Mouse (Mus musculus): ENCODE results near the gene Usp3. TPM values are rescaled to one million over a fixed set of nuclear protein-coding genes. Genes with fewer than 3 reads are reported as not detected.

Usp3 gene
- polyA plus RNA-seq, 1 experiment from 2014 or later = 45.0 TPM

- Histone ChIP-seq H3K36me3 (ENCODE audit: control insufficient read depth, insufficient read depth, low read length) (peaks cover 13% of the 10 kb centered on the region), H3K4me3 (ENCODE audit: low read depth, low read length) (no peak overlapping the region), H3K9ac (ENCODE audit: low read depth, low read length) (no peak overlapping the region), H3K27ac (ENCODE audit: low read depth, low read length) (no peak overlapping the region), H3K27me3 (ENCODE audit: control insufficient read depth, insufficient read depth, low read length) (no peaks in the 10 kb centered on the region), H3K4me1 (ENCODE audit: control insufficient read depth, insufficient read depth, low read length) (no peaks in the 10 kb centered on the region), H3K9me3 (replicated peaks; ENCODE audit: control insufficient read depth, low read length) (no peaks in the 10 kb centered on the region), H3K4me2 (no peak overlapping the region)
- WGBS (ENCODE audit: insufficient replicate concordance) = 79% methylated on average over 2 of the region's 2 CpGs
- no peak for ATAC-seq (replicated peaks; ENCODE audit: insufficient number of reproducible peaks, low FRiP score, low TSS enrichment)
These were observed 115.2 kb downstream of the Usp3 start for GRCm38 (mm10) chr9:66477785-66478184.

- Histone ChIP-seq H3K9me3 (replicated peaks; ENCODE audit: control insufficient read depth, low read length) (no peaks in the 10 kb centered on the region), H3K9ac (ENCODE audit: low read depth, low read length) (no peak overlapping the region), H3K4me1 (ENCODE audit: control insufficient read depth, insufficient read depth, low read length) (no peaks in the 10 kb centered on the region), H3K36me3 (ENCODE audit: control insufficient read depth, insufficient read depth, low read length) (peaks cover 27% of the 10 kb centered on the region), H3K27me3 (ENCODE audit: control insufficient read depth, insufficient read depth, low read length) (no peaks in the 10 kb centered on the region), H3K27ac (ENCODE audit: low read depth, low read length) (no peak overlapping the region), H3K4me2 (no peak overlapping the region), H3K4me3 (ENCODE audit: low read depth, low read length) (no peak overlapping the region)
- WGBS (ENCODE audit: insufficient replicate concordance) = 58% methylated on average over 4 of the region's 4 CpGs
- no peak for ATAC-seq (replicated peaks; ENCODE audit: insufficient number of reproducible peaks, low FRiP score, low TSS enrichment)
These were observed 127.9 kb downstream of the Usp3 start for GRCm38 (mm10) chr9:66465087-66465486.

Other genes starting within 250 kb of the Usp3 start
- 24.4 and 25.7 TPM in 2 replicates for gene Herc1, start 242.7 kb downstream of the Usp3 start, polyA plus RNA-seq (2014; fragmentation: Nextera tagmentation; extraction: Ambion mirVana)
- 61.3 and 61.8 TPM in 2 replicates for gene Fbxl22, start 78.5 kb downstream of the Usp3 start, polyA plus RNA-seq (2014; fragmentation: Nextera tagmentation; extraction: Ambion mirVana)
- 0.28 and 0.30 TPM in 2 replicates for gene Car12, start 120.5 kb upstream of the Usp3 start, polyA plus RNA-seq (2014; fragmentation: Nextera tagmentation; extraction: Ambion mirVana)
- gene Aph1b, start 202.3 kb upstream of the Usp3 start, polyA plus RNA-seq (2014; fragmentation: Nextera tagmentation; extraction: Ambion mirVana) = 8.2 and 8.9 TPM in 2 replicates
- gene Gm10647, start 203.9 kb upstream of the Usp3 start, polyA plus RNA-seq (2014; fragmentation: Nextera tagmentation; extraction: Ambion mirVana) = 0.60 and 0.83 TPM in 2 replicates
- gene Aph1c, start 241.6 kb upstream of the Usp3 start, polyA plus RNA-seq (2014; fragmentation: Nextera tagmentation; extraction: Ambion mirVana) = 0.34 and 1.1 TPM in 2 replicates